Mouse (Mus musculus): ENCODE measurements around the gene Cfp. TPM values are rescaled to one million over a fixed set of nuclear protein-coding genes. Genes with fewer than 3 reads are reported as not detected.

Gene Cfp
- polyA plus RNA-seq, 1 experiment from 2014 or later = 4.5 TPM

Other genes starting within 250 kb of the Cfp start
- gene Cdk16, start 243.6 kb downstream of the Cfp start, polyA plus RNA-seq (2014; fragmentation: Nextera tagmentation; extraction: Ambion mirVana) = 117 and 123 TPM in 2 replicates
- gene Usp11, start 227.6 kb downstream of the Cfp start, polyA plus RNA-seq (2014; fragmentation: Nextera tagmentation; extraction: Ambion mirVana) = 69.5 and 74.3 TPM in 2 replicates
- 97.1 and 104 TPM in 2 replicates for gene Araf, start 133.7 kb downstream of the Cfp start, polyA plus RNA-seq (2014; fragmentation: Nextera tagmentation; extraction: Ambion mirVana)
- gene Timp1, start 61.4 kb downstream of the Cfp start, polyA plus RNA-seq (2014; fragmentation: Nextera tagmentation; extraction: Ambion mirVana) = 5.8 and 7.4 TPM in 2 replicates
- 11.5 and 12.6 TPM in 2 replicates for gene Syn1, start 10.6 kb downstream of the Cfp start, polyA plus RNA-seq (2014; fragmentation: Nextera tagmentation; extraction: Ambion mirVana)
- 9.9 and 10.0 TPM in 2 replicates for gene Elk1, start 19.1 kb upstream of the Cfp start, polyA plus RNA-seq (2014; fragmentation: Nextera tagmentation; extraction: Ambion mirVana)
- 56.2 and 62.6 TPM in 2 replicates for gene Uxt, start 30.5 kb upstream of the Cfp start, polyA plus RNA-seq (2014; fragmentation: Nextera tagmentation; extraction: Ambion mirVana)
- 6.7 and 7.8 TPM in 2 replicates for gene Zfp182, start 130.8 kb upstream of the Cfp start, polyA plus RNA-seq (2014; fragmentation: Nextera tagmentation; extraction: Ambion mirVana)
- gene Spaca5, start 136.9 kb upstream of the Cfp start, polyA plus RNA-seq (2014; fragmentation: Nextera tagmentation; extraction: Ambion mirVana) = not detected in 2 replicates
- gene Zfp300, start 158.0 kb upstream of the Cfp start, polyA plus RNA-seq (2014; fragmentation: Nextera tagmentation; extraction: Ambion mirVana) = 1.7 and 2.6 TPM in 2 replicates
- not detected in 2 replicates for gene Ssxa1, start 184.3 kb upstream of the Cfp start, polyA plus RNA-seq (2014; fragmentation: Nextera tagmentation; extraction: Ambion mirVana)
- gene Gm21876, start 244.1 kb upstream of the Cfp start, polyA plus RNA-seq (2014; fragmentation: Nextera tagmentation; extraction: Ambion mirVana) = not detected in 2 replicates

Data from forebrain, embryonic 11.5 days (tissue).